Mouse (Mus musculus) CH12.LX (cell line): ENCODE measurements around the gene Suox. TPM values are rescaled to one million over a fixed set of nuclear protein-coding genes. Genes with fewer than 3 reads are reported as not detected.

Experiments used
- DNase-seq: peaks from one replicate; pipeline ENCODE4 v3.0.0-alpha.2; 2013; ENCODE audit errors: extremely low read depth
- H3K27ac ChIP-seq: 2 replicates; pipeline ENCODE4 v1.5.1; 2012; ENCODE audit warnings: low read depth, mild to moderate bottlenecking, control low read depth, moderate library complexity; ENCODE audit not compliant: insufficient read depth
- H3K27me3 ChIP-seq: replicated peaks from 2 replicates; pipeline ENCODE3; 2012; ENCODE audit warnings: inconsistent platforms
- H3K36me3 ChIP-seq, 2 experiments: replicated peaks in 1 of 2; 2 replicates each; pipeline versions ENCODE3 to v1.6.1; 2012; ENCODE audit warnings: inconsistent platforms in 1 of 2, low read length in 1 of 2, mild to moderate bottlenecking in 1 of 2, mixed read lengths in 1 of 2, moderate library complexity in 1 of 2; ENCODE audit not compliant: control insufficient read depth in 1 of 2, insufficient read depth in 1 of 2
- H3K4me1 ChIP-seq, 2 experiments: 2 replicates each; pipeline ENCODE4 v1.6.1; 2012; ENCODE audit warnings: inconsistent platforms in 1 of 2, moderate library complexity in 1 of 2; ENCODE audit not compliant: insufficient read depth in 2 of 2, control insufficient read depth in 1 of 2
- H3K4me2 ChIP-seq: 2 replicates; pipeline ENCODE4 v1.6.1; 2012; ENCODE audit warnings: low read depth, mild to moderate bottlenecking, control low read depth; ENCODE audit not compliant: poor library complexity, insufficient read depth, severe bottlenecking
- H3K4me3 ChIP-seq, 3 experiments: fragments of 150-350 bp in 1 of 3; sonication (generic) in 1 of 3; replicated peaks in 1 of 3; 2 replicates each; pipeline versions ENCODE3 to v1.5.1; 2011 to 2012; ENCODE audit warnings: low read depth in 2 of 3, low read length in 2 of 3, mild to moderate bottlenecking in 2 of 3, moderate library complexity in 2 of 3, control low read depth in 1 of 3, improper control_type of control experiment in 1 of 3, inconsistent platforms in 1 of 3, mixed read lengths in 1 of 3; ENCODE audit not compliant: poor library complexity in 1 of 3
- H3K79me2 ChIP-seq: replicated peaks from 2 replicates; pipeline ENCODE4 v1.6.1; 2012; ENCODE audit warnings: mild to moderate bottlenecking, moderate library complexity; ENCODE audit not compliant: control insufficient read depth, poor library complexity, insufficient read depth, severe bottlenecking; ENCODE audit errors: extremely low read depth
- H3K9ac ChIP-seq: 2 replicates; pipeline ENCODE4 v1.6.1; 2012; ENCODE audit warnings: low read depth, mild to moderate bottlenecking, control low read depth, moderate library complexity; ENCODE audit not compliant: insufficient read depth
- H3K9me3 ChIP-seq: replicated peaks from 2 replicates; pipeline ENCODE3; 2012; ENCODE audit warnings: low read length, inconsistent platforms, mixed read lengths
- CHD1 ChIP-seq: IDR thresholded peaks from 2 replicates; pipeline ENCODE4 v1.6.1; 2012; ENCODE audit warnings: low read depth, low read length, improper control_type of control experiment, inconsistent platforms
- CTCF ChIP-seq, 2 experiments: IDR thresholded peaks in 1 of 2; conservative IDR thresholded peaks in 1 of 2; 2 replicates each; pipeline ENCODE4 v1.5.1; 2011 to 2012; ENCODE audit warnings: low read depth in 2 of 2, low read length in 2 of 2, improper control_type of control experiment in 1 of 2, inconsistent platforms in 1 of 2, mild to moderate bottlenecking in 1 of 2, moderate library complexity in 1 of 2
- EP300 ChIP-seq: IDR thresholded peaks from 2 replicates; pipeline ENCODE4 v1.6.1; 2011; ENCODE audit warnings: low read length, improper control_type of control experiment
- ETS1 ChIP-seq: conservative IDR thresholded peaks from 2 replicates; pipeline ENCODE4 v1.6.1; 2012; ENCODE audit warnings: low read depth, mild to moderate bottlenecking, inconsistent platforms, low read length, improper control_type of control experiment, moderate library complexity
- MAFK ChIP-seq: IDR thresholded peaks from 2 replicates; pipeline ENCODE4 v1.6.1; 2011; ENCODE audit warnings: low read length, improper control_type of control experiment; ENCODE audit not compliant: insufficient replicate concordance
- NELFE ChIP-seq: IDR thresholded peaks from 2 replicates; pipeline ENCODE4 v1.6.1; 2011; ENCODE audit warnings: low read depth, low read length, improper control_type of control experiment
- SIN3A ChIP-seq: IDR thresholded peaks from 2 replicates; pipeline ENCODE4 v1.6.1; 2012; ENCODE audit warnings: low read length, improper control_type of control experiment, inconsistent platforms
- TCF12 ChIP-seq: IDR thresholded peaks from 2 replicates; pipeline ENCODE4 v1.6.1; 2014; ENCODE audit warnings: low read depth, mild to moderate bottlenecking, inconsistent platforms, low read length, improper control_type of control experiment
- USF1 ChIP-seq: IDR thresholded peaks from 2 replicates; pipeline ENCODE4 v1.6.1; 2014; ENCODE audit warnings: low read depth, mild to moderate bottlenecking, inconsistent platforms, low read length, improper control_type of control experiment
- dilution Hi-C: fragments of 300-500 bp; cut with MboI; formaldehyde crosslinking; loops from 2 replicates; pipeline ENCODE4 v1.14.3; 2020; ENCODE audit warnings: low sequenced_read_pairs; ENCODE audit not compliant: extremely low pct_unique_long_range_greater_than_20kb, extremely low pct_ligation_motif_present
- in situ Hi-C: fragments of 300-500 bp; cut with MboI; formaldehyde crosslinking; loops from 3 replicates; pipeline ENCODE4 v1.14.3; 2019; ENCODE audit warnings: low sequenced_read_pairs, low pct_ligation_motif_present, low pct_unique_long_range_greater_than_20kb, mixed read lengths
- polyA plus RNA-seq: library from polyadenylated mRNA; unstranded; fragments of >175 nt; gene quantifications from 2 replicates; pipeline ENCODE4 v1.2.1, GENCODE M21; 2012; ENCODE audit warnings: low read depth; ENCODE audit not compliant: insufficient read length
- total RNA-seq, 2 experiments: library from RNA; depleted of rRNA; stranded (reverse); fragments of 300-350 nt in 1 of 2; fragments of >200 nt in 1 of 2; gene quantifications; 2 replicates each; pipeline ENCODE4 v1.2.3; 2012 to 2014

The Suox gene
- total and polyA plus RNA-seq, 3 experiments = 9.0 to 11.4 (median 10.5) TPM

GRCm38 (mm10) chr10:128664808-128665207 is 9.1 kb downstream of the Suox start:
- TF ChIP-seq SIN3A (no peak), ETS1 (no peak), USF1 (no peak)
- Histone ChIP-seq H3K4me2 (no peak overlapping the region), H3K4me1 (peaks cover 3 to 17% of the 10 kb centered on the region in 2 experiments; a peak in 3 of 4 replicates), H3K27ac (no peak overlapping the region), H3K36me3 (no peaks in the 10 kb centered on the region), H3K9me3 (no peaks in the 10 kb centered on the region), H3K79me2 (no peaks in the 10 kb centered on the region), H3K4me3 (no peak overlapping the region), H3K9ac (no peak overlapping the region), H3K27me3 (peaks cover 2% of the 10 kb centered on the region)
- DNase-seq = no peak
- in situ Hi-C loops = no loop called here
- dilution Hi-C loops = no loop called here

- no peak for TF ChIP-seq NELFE
- peak in 1 of 2 experiments; percentile 28; a peak in 2 of 4 replicates for TF ChIP-seq CTCF (conservative IDR thresholded peaks at IDR 0.05 in 1 of 2, IDR thresholded peaks at IDR 0.05 in 1 of 2; ENCODE audit: low read depth in 2 of 2, low read length in 2 of 2)
- no peak for DNase-seq
- Histone ChIP-seq H3K27ac (no peak overlapping the region), H3K27me3 (peaks cover 2% of the 10 kb centered on the region), H3K4me1 (peaks cover 3 to 11% of the 10 kb centered on the region in 2 experiments; a peak in 2 of 4 replicates), H3K4me2 (no peak overlapping the region), H3K79me2 (no peaks in the 10 kb centered on the region), H3K36me3 (no peaks in the 10 kb centered on the region), H3K9ac (no peak overlapping the region), H3K4me3 (no peak overlapping the region), H3K9me3 (no peaks in the 10 kb centered on the region)
- in situ Hi-C loops (no loop called here), dilution Hi-C loops (no loop called here)
These were observed 10.2 kb downstream of the Suox start for GRCm38 (mm10) chr10:128663441-128664220.

GRCm38 (mm10) chr10:128662465-128662864 is 11.4 kb downstream of the Suox start:
- Histone ChIP-seq H3K27ac (no peak overlapping the region), H3K9ac (no peak overlapping the region), H3K79me2 (no peaks in the 10 kb centered on the region), H3K4me2 (no peak overlapping the region), H3K27me3 (peaks cover 2% of the 10 kb centered on the region), H3K9me3 (no peaks in the 10 kb centered on the region), H3K4me3 (no peak overlapping the region), H3K4me1 (peaks cover 3 to 6% of the 10 kb centered on the region in 2 experiments; a peak in 2 of 4 replicates), H3K36me3 (no peaks in the 10 kb centered on the region)
- dilution Hi-C loops = no loop called here
- in situ Hi-C loops = no loop called here
- no peak for TF ChIP-seq MAFK
- TF ChIP-seq TCF12 = no peak
- no peak for TF ChIP-seq CHD1
- no peak for TF ChIP-seq EP300
- no peak for DNase-seq
